Mouse (Mus musculus): ENCODE measurements at regions not wholly inside any gene's neighbourhood (a gene's known extent, or its start where the extent isn't known, plus 50 kb on each side); places are given as distances from the start of the nearest gene placed in this dataset.

- no peak overlapping the region for H3K27ac ChIP-seq
- H3K4me1 ChIP-seq (replicated peaks) = 0 out of 2 replicates have a peak, but pooled peaks cover 3% of the 10 kb centered on the region
- H3K9ac ChIP-seq = no peak overlapping the region
- no peaks in the 10 kb centered on the region for H3K36me3 ChIP-seq
- DNase-seq = no peak
- no peak overlapping the region for H3K4me3 ChIP-seq (replicated peaks)
- no peak for ATAC-seq (ENCODE audit: low read depth)
- H3K4me2 ChIP-seq = no peak overlapping the region
- no peaks in the 10 kb centered on the region for H3K27me3 ChIP-seq
- 68% methylated on average over 8 of the region's 8 CpGs for WGBS (ENCODE audit: insufficient replicate concordance)
- no peaks in the 10 kb centered on the region for H3K9me3 ChIP-seq (replicated peaks)
Measured at GRCm38 (mm10) chr10:44862360-44862674, 204.7 kb upstream of the Prep start.

DNA sequence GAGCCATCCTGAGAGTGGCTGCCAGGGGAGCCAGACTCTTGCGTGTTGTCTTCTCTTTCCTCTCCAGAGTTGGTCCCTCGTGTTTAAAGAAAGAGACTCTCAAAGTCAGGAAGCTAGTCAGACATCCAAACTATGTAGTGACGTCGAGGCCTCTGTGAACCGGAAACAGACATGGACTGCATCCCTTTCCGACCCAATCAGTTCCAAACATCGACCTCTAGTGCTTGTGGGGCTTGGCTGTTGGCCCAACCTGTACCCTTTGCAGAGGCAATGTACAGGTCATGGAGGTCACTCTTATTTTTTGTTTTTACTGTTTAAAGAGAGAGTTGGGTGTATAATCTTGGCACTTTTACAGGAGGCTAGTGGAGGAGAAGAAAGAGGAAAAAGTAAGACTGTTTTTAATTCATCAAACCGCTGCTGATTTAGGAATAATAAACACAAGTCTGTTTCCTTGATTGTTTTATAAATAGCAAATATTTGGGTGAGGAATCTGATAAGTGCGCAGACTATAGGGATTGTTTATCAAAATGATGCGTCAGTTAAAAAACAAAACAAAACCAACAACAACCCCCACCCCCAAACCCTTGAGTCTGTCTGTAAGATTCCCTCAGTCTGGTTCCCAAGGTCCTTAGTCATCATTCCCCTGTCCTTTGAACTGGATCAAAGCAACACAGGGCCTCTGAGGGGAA, 205.2 kb upstream of the Prep start:
- no peak overlapping the region for H3K4me2 ChIP-seq
- no peaks in the 10 kb centered on the region for H3K36me3 ChIP-seq
- no peak overlapping the region for H3K27ac ChIP-seq
- H3K9ac ChIP-seq = no peak overlapping the region
- 0 out of 2 replicates have a peak, but pooled peaks cover 3% of the 10 kb centered on the region for H3K4me1 ChIP-seq (replicated peaks)
- DNase-seq (no peak), ATAC-seq (ENCODE audit: low read depth) (no peak)
- H3K4me3 ChIP-seq (replicated peaks) = no peak overlapping the region
- WGBS (ENCODE audit: insufficient replicate concordance) = 63% methylated on average over 10 of the region's 10 CpGs
- H3K27me3 ChIP-seq = no peaks in the 10 kb centered on the region
- H3K9me3 ChIP-seq (replicated peaks) = no peaks in the 10 kb centered on the region

GRCm38 (mm10) chr10:44857444-44857843, 209.6 kb upstream of the Prep start:
- WGBS (ENCODE audit: insufficient replicate concordance) = 57% methylated on average over 4 of the region's 4 CpGs
- Histone ChIP-seq H3K27ac (no peak overlapping the region), H3K4me1 (replicated peaks) (0 out of 2 replicates have a peak, but pooled peaks cover 1% of the 10 kb centered on the region), H3K27me3 (no peaks in the 10 kb centered on the region), H3K4me2 (no peak overlapping the region), H3K4me3 (replicated peaks) (no peak overlapping the region), H3K9ac (no peak overlapping the region), H3K36me3 (no peaks in the 10 kb centered on the region), H3K9me3 (replicated peaks) (no peaks in the 10 kb centered on the region)
- ATAC-seq (ENCODE audit: low read depth) (no peak; the same call in 1 of the 2 replicates), DNase-seq (no peak)

GRCm38 (mm10) chr10:44854109-44854508, 212.9 kb upstream of the Prep start:
- Histone ChIP-seq H3K36me3 (no peaks in the 10 kb centered on the region), H3K4me1 (replicated peaks) (no peaks in the 10 kb centered on the region), H3K4me3 (replicated peaks) (no peak overlapping the region), H3K27ac (no peak overlapping the region), H3K27me3 (no peaks in the 10 kb centered on the region), H3K9ac (no peak overlapping the region), H3K9me3 (replicated peaks) (no peaks in the 10 kb centered on the region), H3K4me2 (no peak overlapping the region)
- DNase-seq (no peak), ATAC-seq (ENCODE audit: low read depth) (no peak)
- WGBS (ENCODE audit: insufficient replicate concordance) = 77% methylated on average over 4 of the region's 4 CpGs

GRCm38 (mm10) chr10:44849016-44849415, 218.0 kb upstream of the Prep start:
- Histone ChIP-seq H3K9ac (no peak overlapping the region), H3K4me3 (replicated peaks) (no peak overlapping the region), H3K27ac (no peak overlapping the region), H3K27me3 (no peaks in the 10 kb centered on the region), H3K4me1 (replicated peaks) (no peaks in the 10 kb centered on the region), H3K4me2 (no peak overlapping the region), H3K9me3 (replicated peaks) (no peaks in the 10 kb centered on the region), H3K36me3 (no peaks in the 10 kb centered on the region)
- 59% methylated on average over 4 of the region's 4 CpGs for WGBS (ENCODE audit: insufficient replicate concordance)
- DNase-seq (no peak), ATAC-seq (ENCODE audit: low read depth) (no peak)

- Histone ChIP-seq H3K4me2 (no peak overlapping the region), H3K9ac (no peak overlapping the region), H3K9me3 (replicated peaks) (no peaks in the 10 kb centered on the region), H3K36me3 (no peaks in the 10 kb centered on the region), H3K27me3 (no peaks in the 10 kb centered on the region), H3K27ac (no peak overlapping the region), H3K4me1 (replicated peaks) (no peaks in the 10 kb centered on the region), H3K4me3 (replicated peaks) (no peak overlapping the region)
- DNase-seq = no peak
- WGBS (ENCODE audit: insufficient replicate concordance) = 59% methylated on average over 3 of the region's 3 CpGs
- no peak for ATAC-seq (ENCODE audit: low read depth)
Measured at GRCm38 (mm10) chr10:44846765-44847164, 220.2 kb upstream of the Prep start.

DNA sequence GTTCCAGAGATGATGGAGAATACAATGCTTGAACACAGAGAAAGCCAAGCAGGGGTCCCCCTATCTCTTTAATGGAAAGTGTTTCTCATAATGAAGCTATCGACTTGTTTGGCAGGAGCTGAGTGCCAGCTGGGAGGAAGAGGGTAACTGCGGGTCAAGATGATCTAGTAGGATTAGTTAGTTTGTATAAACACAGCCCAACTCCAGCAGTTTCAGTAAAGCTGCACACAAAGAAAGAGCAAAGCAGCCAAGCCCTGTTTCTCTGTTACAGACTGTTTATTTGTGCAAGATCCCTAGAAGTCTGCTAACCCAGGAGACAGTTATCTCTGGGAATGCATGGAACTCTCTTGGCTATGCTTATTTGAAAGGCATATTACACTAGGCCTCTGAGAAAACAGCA, 220.9 kb upstream of the Prep start:
- no peak overlapping the region for H3K4me2 ChIP-seq
- H3K9me3 ChIP-seq (replicated peaks) = no peaks in the 10 kb centered on the region
- 25% methylated on average over 2 of the region's 2 CpGs for WGBS (ENCODE audit: insufficient replicate concordance)
- no peak overlapping the region for H3K27ac ChIP-seq
- no peak for DNase-seq
- no peaks in the 10 kb centered on the region for H3K27me3 ChIP-seq
- ATAC-seq (ENCODE audit: low read depth) = no peak
- no peaks in the 10 kb centered on the region for H3K4me1 ChIP-seq (replicated peaks)
- no peak overlapping the region for H3K9ac ChIP-seq
- H3K36me3 ChIP-seq = no peaks in the 10 kb centered on the region
- no peak overlapping the region for H3K4me3 ChIP-seq (replicated peaks)

DNA sequence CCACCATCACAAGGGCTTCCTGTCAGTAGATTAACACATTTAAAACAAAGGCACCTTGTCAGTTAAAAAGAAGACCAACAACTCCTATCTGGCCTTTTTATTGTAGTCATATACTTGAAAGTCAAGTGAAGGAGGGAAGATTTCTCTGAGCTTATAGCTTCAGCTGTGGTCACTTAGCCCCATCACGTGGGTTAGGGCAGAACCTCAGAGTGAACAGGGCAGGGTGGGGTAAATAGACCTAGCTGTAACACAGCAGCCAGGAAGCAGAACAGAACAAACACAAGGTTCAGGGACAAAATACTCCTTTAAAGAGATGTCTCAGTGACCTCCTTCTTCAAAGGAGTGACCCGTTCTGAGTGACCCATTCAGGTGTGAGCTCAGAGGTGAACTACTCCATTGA, 226.6 kb upstream of the Prep start:
- DNase-seq (no peak), ATAC-seq (ENCODE audit: low read depth) (no peak)
- Histone ChIP-seq H3K4me3 (replicated peaks) (no peak overlapping the region), H3K4me2 (no peak overlapping the region), H3K4me1 (replicated peaks) (no peaks in the 10 kb centered on the region), H3K9ac (no peak overlapping the region), H3K9me3 (replicated peaks) (no peaks in the 10 kb centered on the region), H3K27me3 (no peaks in the 10 kb centered on the region), H3K27ac (no peak overlapping the region), H3K36me3 (no peaks in the 10 kb centered on the region)
- WGBS (ENCODE audit: insufficient replicate concordance) = 45% methylated on average over 2 of the region's 2 CpGs

- no peak for DNase-seq
- Histone ChIP-seq H3K36me3 (no peaks in the 10 kb centered on the region), H3K27me3 (no peaks in the 10 kb centered on the region), H3K4me3 (replicated peaks) (no peak overlapping the region), H3K9me3 (replicated peaks) (no peaks in the 10 kb centered on the region), H3K4me2 (no peak overlapping the region), H3K4me1 (replicated peaks) (no peaks in the 10 kb centered on the region), H3K9ac (no peak overlapping the region), H3K27ac (no peak overlapping the region)
- WGBS (ENCODE audit: insufficient replicate concordance) = 67% methylated on average over 1 of the region's 1 CpGs
- no peak for ATAC-seq (ENCODE audit: low read depth)
Measured at GRCm38 (mm10) chr10:44832455-44832854, 234.5 kb upstream of the Prep start.

GRCm38 (mm10) chr10:44826271-44826670, 240.7 kb upstream of the Prep start:
- Histone ChIP-seq H3K36me3 (no peaks in the 10 kb centered on the region), H3K9ac (no peak overlapping the region), H3K9me3 (replicated peaks) (no peaks in the 10 kb centered on the region), H3K4me1 (replicated peaks) (no peaks in the 10 kb centered on the region), H3K4me3 (replicated peaks) (no peak overlapping the region), H3K27ac (no peak overlapping the region), H3K27me3 (no peaks in the 10 kb centered on the region), H3K4me2 (no peak overlapping the region)
- ATAC-seq (ENCODE audit: low read depth) (no peak), DNase-seq (no peak)
- WGBS (ENCODE audit: insufficient replicate concordance) = 55% methylated on average over 3 of the region's 3 CpGs

DNA sequence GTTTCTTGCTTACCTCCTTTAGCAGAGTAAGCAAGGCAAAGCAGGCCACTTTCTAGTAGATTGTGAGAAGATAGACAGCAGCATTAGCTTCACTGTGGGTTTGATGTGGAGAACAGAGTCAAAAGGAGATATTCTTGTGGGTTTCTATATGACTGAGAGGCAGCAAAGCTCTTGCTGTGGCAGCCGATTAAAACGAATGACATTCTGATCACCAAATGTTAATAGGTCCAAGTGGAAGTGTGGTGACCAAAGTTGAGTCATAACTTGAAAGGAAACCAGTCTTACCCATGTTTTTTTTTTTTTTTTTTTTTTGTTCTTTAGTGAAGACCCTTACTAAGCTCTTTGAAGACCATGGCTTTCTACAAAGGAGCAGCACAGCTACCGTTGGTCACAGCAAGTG, 245.3 kb upstream of the Prep start:
- H3K4me3 ChIP-seq (replicated peaks) = no peak overlapping the region
- no peak overlapping the region for H3K27ac ChIP-seq
- H3K9me3 ChIP-seq (replicated peaks) = no peaks in the 10 kb centered on the region
- 66% methylated on average over 3 of the region's 3 CpGs for WGBS (ENCODE audit: insufficient replicate concordance)
- DNase-seq (no peak), ATAC-seq (ENCODE audit: low read depth) (no peak)
- H3K36me3 ChIP-seq = no peaks in the 10 kb centered on the region
- no peak overlapping the region for H3K9ac ChIP-seq
- H3K4me1 ChIP-seq (replicated peaks) = no peaks in the 10 kb centered on the region
- H3K27me3 ChIP-seq = no peaks in the 10 kb centered on the region
- no peak overlapping the region for H3K4me2 ChIP-seq

DNA sequence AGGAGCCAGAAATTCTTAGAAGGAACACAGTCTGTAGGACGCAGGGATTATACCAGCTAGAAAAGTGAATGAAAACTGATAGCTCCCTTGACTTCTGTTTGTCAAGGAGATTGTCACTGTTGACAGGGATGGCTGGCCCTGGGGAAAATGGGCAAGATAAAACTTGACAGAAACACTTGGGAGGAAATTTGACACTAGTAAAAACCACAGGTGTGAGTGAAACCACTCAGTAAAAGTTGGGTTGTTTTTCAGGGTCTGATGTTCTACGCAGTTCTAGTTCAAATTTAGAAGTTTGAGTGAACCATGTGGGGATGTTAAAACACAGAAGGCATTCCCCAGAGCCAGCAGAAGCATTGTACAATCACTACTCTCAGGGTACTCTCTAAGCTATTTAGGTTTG, 246.6 kb upstream of the Prep start:
- WGBS (ENCODE audit: insufficient replicate concordance) = 38% methylated on average over 2 of the region's 2 CpGs
- no peak overlapping the region for H3K9ac ChIP-seq
- H3K4me2 ChIP-seq = no peak overlapping the region
- H3K27me3 ChIP-seq = no peaks in the 10 kb centered on the region
- no peaks in the 10 kb centered on the region for H3K9me3 ChIP-seq (replicated peaks)
- ATAC-seq (ENCODE audit: low read depth) (no peak), DNase-seq (no peak)
- no peaks in the 10 kb centered on the region for H3K4me1 ChIP-seq (replicated peaks)
- no peak overlapping the region for H3K27ac ChIP-seq
- no peak overlapping the region for H3K4me3 ChIP-seq (replicated peaks)
- H3K36me3 ChIP-seq = no peaks in the 10 kb centered on the region

All from liver, embryonic 13.5 days (tissue).